Mouse (Mus musculus): Measurements from ENCODE around the gene Pip4k2c. TPM values are rescaled to one million over a fixed set of nuclear protein-coding genes. Genes with fewer than 3 reads are reported as not detected.
"Not testable (repeated sequence)": the region's sequence is repeated elsewhere in the genome, so short reads cannot be mapped to it uniquely, and the experiment has no call there.

Gene Pip4k2c
- polyA plus RNA-seq, 1 experiment from 2014 or later: 17.9 TPM

DNA sequence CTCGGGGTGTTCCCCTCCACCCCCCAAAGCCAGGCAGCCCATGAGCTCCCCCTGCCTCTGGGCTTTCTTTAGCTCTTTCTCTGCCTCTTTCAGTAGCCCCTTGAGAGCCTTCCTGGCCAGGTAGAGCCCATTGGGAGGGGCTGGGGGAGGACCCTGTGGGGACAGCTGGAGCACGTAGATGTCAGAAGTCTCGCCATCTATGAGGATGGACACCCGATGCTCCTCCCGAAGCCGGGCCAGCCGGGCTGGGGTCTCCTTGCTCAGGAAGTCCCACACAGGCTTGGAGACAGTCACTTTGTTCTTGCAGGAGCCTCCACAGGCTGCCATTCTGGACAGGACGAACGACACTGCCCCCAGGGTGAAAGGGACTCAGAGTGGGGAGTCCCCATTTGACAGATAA lies 18.4 kb downstream of the Pip4k2c start:
- Histone ChIP-seq H3K27ac (0 out of 2 replicates have a peak overlapping the region, but pooled peaks have one; percentile 9), H3K4me1 (replicated peaks) (peaks cover 78% of the 10 kb centered on the region), H3K27me3 (ENCODE audit: insufficient read depth, poor library complexity, severe bottlenecking) (0 out of 2 replicates have a peak, but pooled peaks cover 3% of the 10 kb centered on the region), H3K36me3 (peaks cover 42% of the 10 kb centered on the region), H3K4me3 (peak overlapping the region; percentile 14), H3K9me3 (no peaks in the 10 kb centered on the region)
- no peak for DNase-seq (ENCODE audit: low spot score)
- WGBS: 82% methylated on average over 9 of the region's 9 CpGs

DNA sequence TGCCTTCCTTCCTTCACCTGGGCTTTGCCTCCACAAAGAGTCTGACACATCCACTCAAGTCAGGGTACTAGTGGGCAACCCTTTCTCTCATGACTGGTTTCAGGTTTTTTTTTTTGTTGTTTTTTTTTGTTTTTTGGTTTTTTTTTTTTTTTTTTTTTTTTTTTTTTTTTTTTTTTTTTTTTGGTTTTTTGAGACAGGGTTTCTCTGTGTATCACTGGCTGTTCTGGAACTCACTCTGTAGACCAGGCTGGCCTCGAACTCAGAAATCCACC lies 19.4 kb downstream of the Pip4k2c start:
- 90% methylated on average over 1 of the region's 1 CpGs for WGBS
- Histone ChIP-seq H3K36me3 (peaks cover 35% of the 10 kb centered on the region), H3K4me1 (replicated peaks) (peaks cover 78% of the 10 kb centered on the region)
- H3K27me3 ChIP-seq (ENCODE audit: insufficient read depth, poor library complexity, severe bottlenecking); H3K4me3 ChIP-seq; H3K9me3 ChIP-seq; H3K27ac ChIP-seq; DNase-seq (ENCODE audit: low spot score): not testable (repeated sequence)

DNA sequence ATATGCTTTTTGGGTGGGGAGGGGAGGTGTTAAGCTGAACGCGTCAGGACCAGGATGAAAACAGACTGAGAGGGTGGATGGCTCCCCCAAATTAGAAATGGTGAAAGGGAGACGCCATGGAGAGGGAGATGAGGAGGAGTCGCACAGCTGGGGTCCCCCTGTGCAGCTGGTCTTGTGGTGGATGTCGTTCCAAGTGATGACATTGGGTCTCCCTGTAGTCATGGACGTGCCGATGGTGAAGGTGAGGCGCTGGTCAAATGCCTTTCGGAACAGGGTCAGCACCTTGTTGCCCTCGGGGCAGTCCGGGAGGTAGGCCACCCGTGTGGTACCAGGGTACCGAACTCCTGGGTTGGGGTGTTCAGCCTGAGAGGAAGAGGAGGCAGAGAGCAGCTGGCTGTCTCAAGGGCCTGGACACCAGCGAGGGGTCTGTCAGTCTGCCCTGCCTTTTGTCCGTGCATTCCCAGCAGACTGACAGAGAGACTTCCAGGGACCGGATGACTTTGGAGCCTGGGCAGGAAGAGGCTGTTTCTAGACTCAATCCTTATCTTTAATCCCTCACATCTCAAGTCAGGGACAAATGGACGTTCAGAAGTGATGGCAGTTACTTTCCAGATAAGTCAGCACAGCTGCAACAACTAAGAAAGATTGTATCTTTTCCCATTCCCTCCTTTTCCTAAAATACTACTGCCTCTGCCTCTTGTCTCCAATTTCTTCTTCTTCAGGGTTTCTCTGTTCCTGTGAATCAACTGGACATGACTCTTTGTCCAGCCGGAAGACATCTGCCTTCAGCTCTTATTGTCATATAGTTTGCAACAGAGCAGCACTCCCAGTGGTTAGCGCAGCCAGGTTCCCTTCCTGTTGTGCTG lies 20.0 kb downstream of the Pip4k2c start:
- H3K4me3 ChIP-seq: peak overlapping the region; percentile 76; the same call in 1 of the 2 replicates

DNA sequence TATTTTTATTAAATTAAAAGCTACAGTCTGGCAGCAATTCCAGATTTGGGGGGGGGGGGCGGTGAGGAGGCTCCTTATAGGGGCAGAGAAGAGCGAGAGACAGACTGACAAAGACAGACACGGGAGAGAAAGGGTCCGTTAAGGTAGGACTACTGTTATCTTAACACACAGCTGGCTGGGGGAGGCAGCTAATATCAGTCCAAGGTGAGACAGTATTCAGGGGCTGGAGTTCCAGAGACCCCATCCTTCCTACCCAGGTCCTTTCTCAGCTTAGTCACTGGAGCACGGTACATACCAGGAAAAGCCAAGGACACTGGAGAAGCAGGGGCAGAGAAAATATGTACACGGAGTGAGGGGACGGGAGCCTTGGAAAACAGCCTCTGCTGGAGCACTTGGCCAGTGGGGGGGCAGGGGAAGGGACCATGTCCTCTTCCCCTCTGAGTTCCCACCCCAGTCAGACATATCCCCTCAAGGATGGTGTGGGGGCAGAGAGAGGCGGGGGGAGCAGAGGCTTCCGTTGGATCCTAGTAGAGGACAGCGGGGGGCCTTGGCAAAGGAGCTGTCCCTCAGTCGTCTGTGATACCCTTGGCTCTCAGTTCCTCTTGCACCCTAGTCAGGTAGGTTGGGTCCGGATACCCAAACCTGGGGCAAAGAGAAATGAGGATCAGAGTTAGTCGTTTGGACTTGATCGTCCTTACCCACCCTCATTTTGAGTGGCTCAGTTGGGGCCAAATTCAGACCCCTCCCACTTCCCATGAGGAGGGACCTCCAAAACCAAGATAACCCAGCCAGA lies 20.8 kb downstream of the Pip4k2c start:
- peaks cover 69% of the 10 kb centered on the region for H3K4me1 ChIP-seq (replicated peaks)
- H3K4me3 ChIP-seq: peak overlapping the region; percentile 76
- H3K9me3 ChIP-seq: peaks cover 3% of the 10 kb centered on the region; the same call in 1 of the 2 replicates
- peak overlapping the region; percentile 94 for H3K27ac ChIP-seq
- WGBS: 35% methylated on average over 14 of the region's 14 CpGs
- peaks cover 10% of the 10 kb centered on the region for H3K27me3 ChIP-seq (ENCODE audit: insufficient read depth, poor library complexity, severe bottlenecking)
- peaks cover 46% of the 10 kb centered on the region for H3K36me3 ChIP-seq
- DNase-seq (ENCODE audit: low spot score): no peak

More for the DNA sequence above, 20.0 kb downstream of the Pip4k2c start:
- 77% methylated on average over 19 of the region's 19 CpGs for WGBS
- peaks cover 3% of the 10 kb centered on the region; the same call in 1 of the 2 replicates for H3K9me3 ChIP-seq
- H3K4me1 ChIP-seq (replicated peaks): peaks cover 74% of the 10 kb centered on the region
- H3K27ac ChIP-seq: peak overlapping the region; percentile 94; the same call in 1 of the 2 replicates
- no peak for DNase-seq (ENCODE audit: low spot score)
- H3K36me3 ChIP-seq: peaks cover 40% of the 10 kb centered on the region
- peaks cover 6% of the 10 kb centered on the region; the same call in 1 of the 2 replicates for H3K27me3 ChIP-seq (ENCODE audit: insufficient read depth, poor library complexity, severe bottlenecking)

DNA sequence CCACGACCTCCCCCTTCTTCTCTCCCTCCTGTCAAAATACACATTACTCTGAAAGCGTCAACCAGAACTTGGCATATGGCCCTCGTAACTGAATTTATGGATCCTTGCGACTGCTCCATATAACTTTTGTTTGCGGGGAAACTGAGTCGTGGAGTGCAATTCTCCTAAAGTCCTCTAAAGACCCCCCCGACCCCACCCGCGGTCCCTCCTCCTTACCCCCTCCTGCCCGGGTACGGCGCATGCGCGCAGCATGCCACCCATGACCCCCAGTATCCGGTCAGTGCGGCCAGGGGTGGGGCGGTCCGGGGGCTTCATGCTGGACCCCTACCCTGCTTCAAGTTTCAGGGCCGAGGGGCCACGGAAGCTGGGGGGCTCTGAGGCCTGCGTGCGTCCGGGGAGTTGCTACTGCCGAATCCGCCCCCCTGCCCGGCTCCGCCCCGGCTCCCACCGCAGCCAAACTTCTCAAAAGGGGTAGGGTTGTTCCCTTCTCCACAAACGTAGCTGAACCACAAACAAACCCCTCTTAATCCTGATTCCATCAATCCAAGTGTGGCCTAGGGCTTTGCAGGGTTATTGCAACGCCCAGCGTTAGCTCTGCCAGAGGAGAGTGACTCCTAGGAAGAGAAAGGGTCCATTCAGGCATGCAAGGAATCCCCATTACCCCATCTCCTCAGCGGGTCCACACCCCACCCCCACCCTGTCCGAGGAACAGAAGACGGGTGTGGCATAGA lies 21.6 kb downstream of the Pip4k2c start, which contains the start of gene Arhgef25:
Gene Arhgef25 (minus strand): TSS at position 433 of the 731 bp plus-strand sequence.
- Histone ChIP-seq H3K27me3 (ENCODE audit: insufficient read depth, poor library complexity, severe bottlenecking) (peaks cover 17% of the 10 kb centered on the region), H3K36me3 (peaks cover 50% of the 10 kb centered on the region), H3K27ac (peak within 1 kb of the TSS; percentile 94), H3K9me3 (peaks cover 3% of the 10 kb centered on the region; the same call in 1 of the 2 replicates), H3K4me3 (peak within 1 kb of the TSS; percentile 76), H3K4me1 (replicated peaks) (peaks cover 73% of the 10 kb centered on the region)
- under 1% methylated on average over 35 of the region's 35 CpGs for WGBS
- peak; percentile 76 for DNase-seq (ENCODE audit: low spot score)

DNA sequence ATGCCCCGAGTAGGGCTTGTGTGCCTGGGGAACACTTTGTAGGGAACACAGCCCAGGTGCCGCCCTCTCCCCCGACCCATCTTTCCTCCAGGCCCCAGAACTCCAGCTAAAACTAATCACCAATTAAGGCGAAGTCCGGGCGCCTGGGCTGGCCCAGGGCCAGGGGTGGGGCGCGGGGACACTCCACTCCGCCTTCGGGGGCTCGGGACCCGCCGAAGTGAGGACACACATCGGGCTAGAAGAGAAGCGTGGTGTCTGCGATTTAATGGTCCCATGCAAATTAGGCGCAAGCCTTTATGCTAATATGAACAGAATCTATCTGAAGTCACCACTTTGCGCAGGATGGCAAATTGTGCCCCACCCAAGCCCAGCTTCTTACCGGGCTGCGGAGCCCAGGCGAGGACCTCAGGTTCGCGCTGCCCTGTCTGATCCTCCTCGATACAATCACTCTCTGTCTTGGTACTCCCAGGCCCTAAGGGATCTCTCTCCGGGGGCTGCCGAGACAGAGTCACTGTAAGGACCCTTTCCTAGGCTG lies 22.2 kb downstream of the Pip4k2c start:
- Histone ChIP-seq H3K27ac (peak overlapping the region; percentile 94), H3K27me3 (ENCODE audit: insufficient read depth, poor library complexity, severe bottlenecking) (peaks cover 24% of the 10 kb centered on the region), H3K9me3 (peaks cover 3% of the 10 kb centered on the region; the same call in 1 of the 2 replicates), H3K4me1 (replicated peaks) (peaks cover 73% of the 10 kb centered on the region), H3K36me3 (peaks cover 53% of the 10 kb centered on the region), H3K4me3 (peak overlapping the region; percentile 76)
- WGBS: under 1% methylated on average over 26 of the region's 26 CpGs
- no peak for DNase-seq (ENCODE audit: low spot score)

DNA sequence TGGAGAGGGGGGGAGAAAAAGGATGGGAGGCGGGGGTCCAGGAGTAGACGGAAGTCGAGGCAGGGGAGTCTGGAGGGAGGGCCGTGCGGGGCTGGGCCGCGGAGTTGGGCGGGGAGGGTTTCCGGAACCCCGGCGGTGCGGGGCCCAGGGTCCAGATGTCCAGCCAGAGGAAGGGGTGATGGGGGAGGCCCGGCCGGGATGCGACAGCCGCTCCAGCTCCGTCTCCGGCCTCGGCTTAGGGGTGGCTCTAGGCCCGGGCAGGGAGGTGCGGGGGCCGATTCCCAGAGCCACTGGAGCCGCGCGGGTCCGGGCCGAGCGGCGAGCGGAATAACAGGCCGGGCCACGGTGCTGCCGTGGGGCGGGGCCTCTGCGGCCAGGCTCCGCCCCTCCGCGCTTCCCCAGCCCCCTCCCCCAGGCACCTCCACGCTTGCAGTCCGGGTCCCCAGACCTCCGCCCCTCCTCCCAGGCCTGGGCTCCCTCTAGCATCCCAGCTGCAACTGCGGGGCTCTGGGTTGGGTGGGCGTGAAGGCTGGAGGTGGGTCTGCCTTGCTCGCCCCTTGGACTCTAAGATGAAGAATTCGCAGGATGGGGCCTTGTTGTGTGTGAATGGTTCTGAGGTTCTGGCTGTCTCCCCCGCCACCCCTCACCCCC lies 22.8 kb downstream of the Pip4k2c start:
- H3K4me3 ChIP-seq: peak overlapping the region; percentile 76
- DNase-seq (ENCODE audit: low spot score): peak; percentile 89
- peaks cover 30% of the 10 kb centered on the region for H3K27me3 ChIP-seq (ENCODE audit: insufficient read depth, poor library complexity, severe bottlenecking)
- WGBS: under 1% methylated on average over 46 of the region's 46 CpGs
- H3K4me1 ChIP-seq (replicated peaks): peaks cover 78% of the 10 kb centered on the region
- H3K36me3 ChIP-seq: peaks cover 53% of the 10 kb centered on the region
- peak overlapping the region; percentile 94 for H3K27ac ChIP-seq
- peaks cover 3% of the 10 kb centered on the region; the same call in 1 of the 2 replicates for H3K9me3 ChIP-seq

DNA sequence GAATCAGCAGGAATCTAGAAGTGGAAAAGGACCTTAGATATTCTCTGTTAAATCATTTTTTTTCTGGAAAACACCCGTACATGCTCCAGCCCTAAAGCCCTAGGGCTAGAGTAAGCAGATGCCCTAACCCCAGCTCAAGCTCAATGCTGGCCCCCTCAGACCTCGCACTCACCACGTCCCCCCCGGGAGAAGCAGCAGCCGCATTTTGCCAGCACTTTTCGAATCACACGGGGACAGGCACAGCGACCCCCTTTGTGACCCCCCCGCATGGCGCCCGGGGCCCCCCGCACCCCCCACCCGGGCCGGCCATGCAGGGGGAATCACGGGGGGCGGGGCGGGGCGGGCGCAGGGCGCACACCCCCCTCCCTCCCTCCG lies 23.3 kb downstream of the Pip4k2c start:
- Histone ChIP-seq H3K4me3 (peak overlapping the region; percentile 76), H3K27me3 (ENCODE audit: insufficient read depth, poor library complexity, severe bottlenecking) (peaks cover 35% of the 10 kb centered on the region), H3K9me3 (peaks cover 3% of the 10 kb centered on the region; the same call in 1 of the 2 replicates), H3K36me3 (peaks cover 53% of the 10 kb centered on the region), H3K27ac (peak overlapping the region; percentile 94), H3K4me1 (replicated peaks) (peaks cover 79% of the 10 kb centered on the region)
- no peak for DNase-seq (ENCODE audit: low spot score)
- 2% methylated on average over 21 of the region's 21 CpGs for WGBS

DNA sequence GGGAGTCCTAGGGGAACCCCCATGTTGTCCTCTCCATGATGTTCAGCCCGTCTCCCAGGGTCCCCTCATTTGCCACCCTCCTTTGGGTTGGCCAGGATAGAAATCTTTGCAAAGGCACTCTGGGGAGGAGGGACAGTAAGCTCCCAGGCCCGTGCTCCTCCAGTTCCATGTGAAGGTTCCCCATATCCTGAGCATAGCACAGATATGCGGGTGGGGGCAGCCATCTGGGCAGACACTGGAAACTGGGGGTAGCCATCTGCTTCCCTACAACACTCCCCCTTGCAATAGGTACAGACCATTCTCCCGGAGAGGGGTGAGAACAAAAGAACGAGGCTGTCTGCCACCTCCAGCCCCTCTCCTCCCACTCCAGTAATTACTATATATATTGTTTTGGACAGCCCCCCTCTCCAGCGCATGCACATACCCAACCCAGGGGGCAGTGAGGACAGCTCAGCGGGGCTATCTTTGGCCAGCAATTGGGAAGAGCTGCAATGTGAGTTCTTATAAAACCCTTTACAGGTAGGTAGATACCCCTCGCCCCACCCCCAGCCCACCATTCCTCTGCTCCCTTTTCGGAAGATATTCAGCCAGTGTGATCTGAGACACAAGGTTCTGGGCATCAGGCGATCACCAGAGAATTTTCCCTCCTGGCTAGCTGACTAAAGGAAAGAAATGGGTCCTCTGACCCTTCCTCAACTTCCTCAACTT lies 23.9 kb downstream of the Pip4k2c start:
- DNase-seq (ENCODE audit: low spot score): no peak
- Histone ChIP-seq H3K27me3 (ENCODE audit: insufficient read depth, poor library complexity, severe bottlenecking) (peaks cover 40% of the 10 kb centered on the region), H3K4me3 (peak overlapping the region; percentile 76), H3K9me3 (peaks cover 3% of the 10 kb centered on the region; the same call in 1 of the 2 replicates), H3K4me1 (replicated peaks) (peaks cover 74% of the 10 kb centered on the region), H3K27ac (peak overlapping the region; percentile 94), H3K36me3 (peaks cover 52% of the 10 kb centered on the region)
- WGBS: 48% methylated on average over 10 of the region's 10 CpGs

DNA sequence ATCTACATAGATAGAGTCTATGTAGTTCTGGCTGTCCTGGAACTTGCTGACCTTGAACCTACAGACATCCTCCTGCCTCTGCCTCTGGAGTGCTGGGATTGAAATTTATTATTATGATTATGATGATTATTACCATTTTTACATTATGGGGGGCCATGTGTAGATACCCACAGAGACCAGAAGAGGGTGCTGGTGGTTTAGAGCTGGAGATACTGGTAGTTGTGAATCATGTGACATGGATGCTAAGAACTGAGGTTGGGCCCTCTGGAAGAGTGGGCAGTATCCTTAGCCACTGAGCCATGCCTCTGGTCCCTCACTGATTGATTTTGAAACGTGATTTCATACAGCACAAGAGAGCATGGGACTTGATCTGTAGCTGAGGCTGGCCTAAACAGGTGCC lies 24.9 kb downstream of the Pip4k2c start:
- H3K4me3 ChIP-seq: no peak overlapping the region
- H3K36me3 ChIP-seq: peaks cover 44% of the 10 kb centered on the region
- WGBS: 82% methylated on average over 1 of the region's 1 CpGs
- DNase-seq (ENCODE audit: low spot score): no peak
- H3K27me3 ChIP-seq (ENCODE audit: insufficient read depth, poor library complexity, severe bottlenecking): peaks cover 51% of the 10 kb centered on the region
- H3K27ac ChIP-seq: no peak overlapping the region
- peaks cover 3% of the 10 kb centered on the region; the same call in 1 of the 2 replicates for H3K9me3 ChIP-seq
- H3K4me1 ChIP-seq (replicated peaks): peaks cover 72% of the 10 kb centered on the region

DNA sequence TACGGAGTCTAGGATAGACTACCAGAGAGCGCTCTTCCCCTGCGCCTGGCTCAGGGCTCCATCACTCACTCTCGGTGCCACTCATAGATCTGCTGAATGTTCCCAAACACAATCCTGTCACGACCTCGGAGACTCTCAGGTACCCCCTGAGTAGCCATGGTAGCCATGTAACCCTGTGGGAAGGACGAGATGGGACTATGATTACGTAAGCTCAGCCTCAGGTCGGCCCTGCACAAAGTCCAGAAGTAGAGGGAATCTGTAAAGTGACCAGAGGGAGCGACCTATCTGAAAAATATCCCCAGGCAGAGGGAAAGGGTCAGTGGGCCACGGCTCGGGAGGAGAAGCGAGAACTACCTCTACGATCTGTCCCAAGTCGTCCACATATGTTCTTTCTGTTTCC lies 25.9 kb downstream of the Pip4k2c start:
- H3K27ac ChIP-seq: no peak overlapping the region
- H3K4me3 ChIP-seq: no peak overlapping the region
- H3K36me3 ChIP-seq: peaks cover 34% of the 10 kb centered on the region
- WGBS: 85% methylated on average over 15 of the region's 15 CpGs
- peaks cover 58% of the 10 kb centered on the region for H3K27me3 ChIP-seq (ENCODE audit: insufficient read depth, poor library complexity, severe bottlenecking)
- peaks cover 3% of the 10 kb centered on the region; the same call in 1 of the 2 replicates for H3K9me3 ChIP-seq
- peaks cover 67% of the 10 kb centered on the region for H3K4me1 ChIP-seq (replicated peaks)
- no peak for DNase-seq (ENCODE audit: low spot score)
